Mouse (Mus musculus): ENCODE measurements around the gene Ppie. TPM values are rescaled to one million over a fixed set of nuclear protein-coding genes. Genes with fewer than 3 reads are reported as not detected.

Ppie gene
- 5.0 and 10.7 TPM in 2 replicates for polyA plus RNA-seq (2012; rRNA removed)

DNA sequence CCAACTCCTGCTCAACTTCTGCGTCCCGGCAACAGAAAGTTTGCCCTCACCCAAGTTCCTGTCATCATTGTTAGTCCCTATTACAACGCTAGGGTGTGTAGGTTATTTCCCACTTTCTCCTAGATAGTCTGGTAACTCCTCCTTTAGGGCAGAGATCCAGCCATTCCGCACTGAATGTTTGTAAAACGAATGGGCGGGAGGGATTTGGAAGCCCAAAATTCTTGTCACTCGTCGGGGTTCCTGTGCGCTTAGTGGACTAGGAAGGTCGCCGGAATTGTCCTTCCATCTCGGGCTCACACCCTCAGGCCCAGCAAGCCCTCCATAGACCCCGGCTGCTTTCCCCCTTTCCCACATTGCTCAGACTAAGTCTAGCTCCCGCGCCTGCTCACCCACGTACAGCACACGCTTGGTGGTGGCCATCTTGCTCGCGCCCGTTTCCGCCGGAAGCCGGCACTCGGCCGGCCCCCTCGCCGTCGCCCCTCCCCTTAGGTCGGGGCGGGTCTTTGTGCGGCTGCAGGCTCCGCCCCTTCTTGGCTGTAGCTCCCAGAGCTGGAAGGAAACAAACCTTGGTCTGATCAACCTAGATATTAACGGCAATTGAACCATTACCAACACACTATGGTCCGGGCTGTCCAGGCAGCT lies at the start of gene Ppie:
TSS of gene Ppie (minus strand) at position 439 of the 642 bp plus-strand sequence.
- Histone ChIP-seq H3K4me1 (ENCODE audit: control insufficient read depth, insufficient read depth, insufficient read length, low read length) (peaks cover 9% of the 10 kb centered on the region), H3K4me3 (ENCODE audit: low read depth, low read length) (peak within 1 kb of the TSS; percentile 72), H3K27me3 (ENCODE audit: control insufficient read depth, insufficient read depth, low read length) (no peaks in the 10 kb centered on the region), H3K27ac (ENCODE audit: insufficient read depth, low read depth, low read length) (peak within 1 kb of the TSS; percentile 51), H3K36me3 (ENCODE audit: control insufficient read depth, insufficient read depth, low read length) (peaks cover 16% of the 10 kb centered on the region)
- TF ChIP-seq CTCF (IDR thresholded peaks at IDR 0.05; ENCODE audit: extremely low read depth, insufficient read length, insufficient replicate concordance, low read depth, low read length) (no peak), POLR2A (IDR thresholded peaks at IDR 0.05; ENCODE audit: low read depth, low read length) (peak; percentile 83)
- under 1% methylated on average over 34 of the region's 34 CpGs for WGBS

- peaks cover 26% of the 10 kb centered on the region for H3K27me3 ChIP-seq (ENCODE audit: control insufficient read depth, insufficient read depth, low read length)
- WGBS = 48% methylated on average over 3 of the region's 3 CpGs
- TF ChIP-seq CTCF (IDR thresholded peaks at IDR 0.05; ENCODE audit: extremely low read depth, insufficient read length, insufficient replicate concordance, low read depth, low read length) = no peak
- no peak for TF ChIP-seq POLR2A (IDR thresholded peaks at IDR 0.05; ENCODE audit: low read depth, low read length)
Observed at GRCm38 (mm10) chr4:123184816-123185215, 45.1 kb upstream of the Ppie start.

DNA sequence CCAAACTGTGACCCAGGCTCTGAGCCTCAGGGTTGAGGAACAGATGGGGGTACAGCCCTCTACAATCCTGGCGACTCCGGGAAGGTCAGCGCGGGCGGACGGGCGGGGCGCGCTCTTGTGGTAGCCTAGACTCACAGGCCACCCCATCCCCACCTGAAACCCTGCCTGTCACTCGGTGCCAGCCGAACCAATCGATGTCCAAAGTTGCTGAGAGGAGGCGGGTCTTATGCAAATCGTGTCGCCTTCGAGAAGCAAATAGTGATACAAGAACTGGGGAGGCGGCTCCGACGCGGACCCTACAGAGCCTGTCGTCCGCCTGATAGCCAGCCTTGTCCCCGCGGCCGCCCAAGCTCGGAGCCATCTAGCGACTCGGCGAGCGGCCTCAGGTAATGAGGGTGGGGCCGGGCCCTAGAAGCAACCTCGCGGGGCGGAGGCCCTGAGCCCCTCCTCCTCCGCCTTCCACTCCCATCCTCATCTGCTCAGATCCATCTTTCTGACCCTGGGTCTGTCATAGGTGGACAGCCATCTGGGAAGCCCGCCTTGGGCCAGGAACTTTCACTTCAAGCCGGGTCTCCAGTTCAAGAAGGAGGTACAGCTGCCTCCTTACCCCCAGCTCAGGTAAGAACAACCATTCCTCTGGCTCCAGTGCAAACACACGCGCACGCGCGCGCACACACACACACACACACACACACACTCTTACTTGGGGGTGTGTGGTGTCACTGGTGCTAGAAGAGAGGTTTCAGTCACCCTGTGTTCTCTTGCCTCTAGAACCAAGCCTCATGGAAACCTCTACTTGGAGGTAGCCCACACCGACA lies 43.7 kb upstream of the Ppie start:
- peaks cover 9% of the 10 kb centered on the region for H3K4me1 ChIP-seq (ENCODE audit: control insufficient read depth, insufficient read depth, insufficient read length, low read length)
- H3K4me3 ChIP-seq (ENCODE audit: low read depth, low read length) = peak overlapping the region; percentile 52
- no peak overlapping the region for H3K27ac ChIP-seq (ENCODE audit: insufficient read depth, low read depth, low read length)
- no peaks in the 10 kb centered on the region for H3K36me3 ChIP-seq (ENCODE audit: control insufficient read depth, insufficient read depth, low read length)
- TF ChIP-seq POLR2A (IDR thresholded peaks at IDR 0.05; ENCODE audit: low read depth, low read length) (no peak), CTCF (IDR thresholded peaks at IDR 0.05; ENCODE audit: extremely low read depth, insufficient read length, insufficient replicate concordance, low read depth, low read length) (no peak)
- H3K27me3 ChIP-seq (ENCODE audit: control insufficient read depth, insufficient read depth, low read length) = peaks cover 28% of the 10 kb centered on the region
- 8% methylated on average over 44 of the region's 44 CpGs for WGBS

More at GRCm38 (mm10) chr4:123184816-123185215, 45.1 kb upstream of the Ppie start:
- no peak overlapping the region for H3K4me3 ChIP-seq (ENCODE audit: low read depth, low read length)
- peaks cover 9% of the 10 kb centered on the region for H3K4me1 ChIP-seq (ENCODE audit: control insufficient read depth, insufficient read depth, insufficient read length, low read length)
- H3K36me3 ChIP-seq (ENCODE audit: control insufficient read depth, insufficient read depth, low read length) = no peaks in the 10 kb centered on the region
- no peak overlapping the region for H3K27ac ChIP-seq (ENCODE audit: insufficient read depth, low read depth, low read length)

DNA sequence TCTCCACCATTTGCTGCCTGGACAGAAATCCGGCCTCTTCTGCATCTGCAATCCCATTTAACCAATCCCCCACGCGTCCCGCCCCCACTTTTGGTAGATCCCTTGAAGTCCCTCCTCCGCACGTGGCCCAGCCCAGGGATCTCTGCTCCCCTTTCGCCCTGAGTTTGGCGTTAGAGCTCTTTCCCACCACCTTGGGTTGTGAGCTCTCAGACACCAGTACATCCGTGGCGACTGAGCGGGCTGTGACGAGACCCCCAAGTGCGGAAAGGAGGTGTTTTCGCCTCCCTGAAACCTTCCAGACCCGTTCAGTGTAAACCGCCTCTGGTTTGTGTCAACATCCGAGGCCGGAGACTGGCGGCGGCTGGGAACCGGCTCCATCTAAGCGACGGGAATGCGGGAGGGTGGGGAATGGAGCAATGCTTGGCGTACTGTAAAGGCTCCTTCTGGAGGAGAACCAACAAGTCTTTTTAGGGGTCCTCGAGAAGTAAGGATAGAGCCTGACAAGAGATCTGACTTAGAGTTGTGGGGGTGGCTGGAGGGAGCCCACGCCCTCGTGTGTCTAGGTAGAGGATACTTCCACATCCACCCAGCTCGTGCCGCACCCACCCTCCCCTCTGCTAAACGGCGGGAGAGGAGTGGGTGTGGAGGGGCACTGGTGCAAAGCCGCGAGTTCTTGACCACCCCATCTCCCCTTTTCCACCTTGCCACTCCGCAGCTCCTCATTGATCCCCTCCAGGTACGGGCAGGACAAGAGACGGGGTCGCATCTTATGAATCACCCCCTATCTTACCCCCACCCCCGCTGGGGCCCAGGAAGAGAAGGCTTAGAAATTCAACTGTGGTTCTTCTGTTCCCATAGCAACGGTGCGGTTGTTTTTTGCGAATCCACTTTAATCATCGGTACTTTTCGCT lies 42.8 kb upstream of the Ppie start, which contains the start of gene Hpcal4:
TSS of gene Hpcal4 (plus strand) at position 900 of the 911 bp plus-strand sequence.
- H3K27ac ChIP-seq (ENCODE audit: insufficient read depth, low read depth, low read length) = no peak within 1 kb of the TSS
- WGBS = 2% methylated on average over 44 of the region's 44 CpGs
- peaks cover 28% of the 10 kb centered on the region for H3K27me3 ChIP-seq (ENCODE audit: control insufficient read depth, insufficient read depth, low read length)
- no peaks in the 10 kb centered on the region for H3K36me3 ChIP-seq (ENCODE audit: control insufficient read depth, insufficient read depth, low read length)
- H3K4me1 ChIP-seq (ENCODE audit: control insufficient read depth, insufficient read depth, insufficient read length, low read length) = peaks cover 9% of the 10 kb centered on the region
- peak within 1 kb of the TSS; percentile 52 for H3K4me3 ChIP-seq (ENCODE audit: low read depth, low read length)
- TF ChIP-seq CTCF (IDR thresholded peaks at IDR 0.05; ENCODE audit: extremely low read depth, insufficient read length, insufficient replicate concordance, low read depth, low read length) = no peak
- no peak for TF ChIP-seq POLR2A (IDR thresholded peaks at IDR 0.05; ENCODE audit: low read depth, low read length)

GRCm38 (mm10) chr4:123171811-123172210 lies 32.1 kb upstream of the Ppie start:
- TF ChIP-seq POLR2A (IDR thresholded peaks at IDR 0.05; ENCODE audit: low read depth, low read length) (no peak), CTCF (IDR thresholded peaks at IDR 0.05; ENCODE audit: extremely low read depth, insufficient read length, insufficient replicate concordance, low read depth, low read length) (no peak)
- Histone ChIP-seq H3K4me3 (ENCODE audit: low read depth, low read length) (no peak overlapping the region), H3K36me3 (ENCODE audit: control insufficient read depth, insufficient read depth, low read length) (no peaks in the 10 kb centered on the region), H3K4me1 (ENCODE audit: control insufficient read depth, insufficient read depth, insufficient read length, low read length) (no peaks in the 10 kb centered on the region), H3K27me3 (ENCODE audit: control insufficient read depth, insufficient read depth, low read length) (no peaks in the 10 kb centered on the region), H3K27ac (ENCODE audit: insufficient read depth, low read depth, low read length) (no peak overlapping the region)

GRCm38 (mm10) chr4:123164157-123164556 lies 24.4 kb upstream of the Ppie start:
- Histone ChIP-seq H3K27me3 (ENCODE audit: control insufficient read depth, insufficient read depth, low read length) (peaks cover 3% of the 10 kb centered on the region; the same call in 1 of the 2 replicates), H3K4me1 (ENCODE audit: control insufficient read depth, insufficient read depth, insufficient read length, low read length) (no peaks in the 10 kb centered on the region), H3K27ac (ENCODE audit: insufficient read depth, low read depth, low read length) (no peak overlapping the region), H3K36me3 (ENCODE audit: control insufficient read depth, insufficient read depth, low read length) (no peaks in the 10 kb centered on the region), H3K4me3 (ENCODE audit: low read depth, low read length) (no peak overlapping the region)
- no peak for TF ChIP-seq CTCF (IDR thresholded peaks at IDR 0.05; ENCODE audit: extremely low read depth, insufficient read length, insufficient replicate concordance, low read depth, low read length)
- no peak for TF ChIP-seq POLR2A (IDR thresholded peaks at IDR 0.05; ENCODE audit: low read depth, low read length)
- 76% methylated on average over 15 of the region's 15 CpGs for WGBS

Measured in small intestine, adult 2 months (tissue).